Mouse (Mus musculus) cerebellum, adult (tissue): ENCODE results near the gene Tarm1.

Experiments
- ATAC-seq: cut with Nextera tagmentation; 2 replicates; pipeline ENCODE4 v1.9.2; 2017; ENCODE audit warnings: mild to moderate bottlenecking, moderate library complexity, mixed read lengths; ENCODE audit not compliant: insufficient number of reproducible peaks, low FRiP score, low TSS enrichment

Gene Tarm1

DNA sequence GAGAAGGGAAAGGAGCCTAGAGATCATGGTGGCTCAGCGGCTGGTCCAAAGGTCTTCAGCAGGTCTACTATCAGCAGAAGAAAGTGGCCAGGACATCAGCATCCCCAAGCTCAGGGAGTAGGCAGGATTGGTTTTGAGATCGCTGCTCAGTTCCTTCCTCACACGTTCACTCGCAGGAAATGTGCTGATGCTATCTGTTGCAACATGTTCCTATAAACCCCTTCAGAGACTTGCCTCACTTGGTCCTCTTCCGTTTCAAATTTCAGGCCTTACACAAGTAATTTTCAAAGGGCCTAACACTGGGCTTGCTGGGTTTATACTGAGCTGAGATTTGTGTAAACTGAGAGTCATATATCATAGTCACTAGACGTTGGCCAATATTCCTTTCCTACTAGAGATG lies at the start of gene Tarm1:
TSS of gene Tarm1 (minus strand) at position 186 of the 400 bp plus-strand sequence.
- no peak for ATAC-seq

DNA sequence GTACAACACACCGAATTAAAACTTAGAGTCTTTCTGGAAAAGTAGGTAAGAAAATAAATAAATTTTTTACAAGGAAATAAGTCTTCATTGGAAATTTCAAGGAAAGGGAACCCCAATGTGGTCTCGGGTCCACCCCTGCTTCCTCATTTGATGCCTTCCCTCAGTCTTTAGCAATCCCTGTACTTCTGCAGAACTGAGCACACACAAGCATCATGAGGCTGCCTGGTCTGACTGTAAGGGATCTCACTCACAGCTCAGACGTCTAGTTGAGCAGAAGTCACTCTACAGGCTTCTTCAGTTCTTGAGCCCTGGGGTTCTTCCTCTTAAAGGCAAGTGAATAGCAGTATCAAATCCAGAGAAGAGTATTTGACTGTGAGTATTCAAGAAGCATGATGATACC lies 3.5 kb upstream of the Tarm1 start:
- ATAC-seq: no peak

DNA sequence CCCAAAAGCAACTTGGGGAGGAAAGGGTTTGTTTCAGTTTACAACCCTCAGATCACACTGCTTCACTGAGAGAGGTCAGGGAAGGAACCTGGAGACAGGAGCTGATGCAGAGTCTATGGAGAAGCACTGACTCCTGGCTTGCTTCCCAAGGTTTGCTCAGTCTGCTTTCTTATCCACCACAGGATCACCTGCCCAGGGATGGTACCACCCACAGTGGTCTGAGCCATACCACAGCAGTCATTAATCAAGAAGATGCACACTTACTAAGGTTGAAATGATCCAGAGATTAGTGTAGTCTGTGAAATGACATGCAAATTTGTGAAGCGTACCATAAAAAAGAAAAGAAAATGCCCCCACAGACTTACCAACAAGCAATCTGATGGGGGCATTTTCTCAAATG lies 2.0 kb downstream of the Tarm1 start:
- no peak for ATAC-seq

DNA sequence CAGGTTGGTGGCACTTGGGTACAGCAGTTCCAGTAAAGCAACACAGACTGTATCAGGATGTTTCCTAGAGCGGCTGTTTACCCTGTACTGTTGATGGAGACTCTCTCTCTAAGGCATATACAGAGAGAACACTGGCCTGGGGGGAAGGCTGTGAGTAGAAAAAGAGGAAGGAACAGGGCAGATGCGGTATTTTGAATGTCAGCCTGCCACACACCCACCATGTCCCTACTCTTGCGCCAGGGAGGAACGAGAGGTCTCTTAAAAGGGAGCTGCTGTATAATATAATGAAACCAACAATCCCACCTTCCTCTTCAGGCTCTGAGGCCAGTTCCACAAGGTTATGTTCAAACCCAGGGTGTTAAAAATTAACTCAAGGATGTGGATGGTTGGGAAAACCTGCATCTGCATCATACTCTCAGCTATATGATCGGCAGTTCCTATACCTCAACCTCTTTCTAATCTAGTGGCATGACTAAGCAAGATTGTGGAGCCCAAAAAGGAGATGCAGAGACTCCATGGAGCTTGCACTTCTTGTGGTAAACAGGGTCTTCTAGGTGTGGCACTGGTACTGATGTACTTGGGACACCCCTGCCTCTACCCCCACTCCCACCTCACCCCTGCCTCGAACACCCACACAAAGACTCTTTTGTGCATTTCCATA lies 20.3 kb downstream of the Tarm1 start:
- no peak for ATAC-seq

DNA sequence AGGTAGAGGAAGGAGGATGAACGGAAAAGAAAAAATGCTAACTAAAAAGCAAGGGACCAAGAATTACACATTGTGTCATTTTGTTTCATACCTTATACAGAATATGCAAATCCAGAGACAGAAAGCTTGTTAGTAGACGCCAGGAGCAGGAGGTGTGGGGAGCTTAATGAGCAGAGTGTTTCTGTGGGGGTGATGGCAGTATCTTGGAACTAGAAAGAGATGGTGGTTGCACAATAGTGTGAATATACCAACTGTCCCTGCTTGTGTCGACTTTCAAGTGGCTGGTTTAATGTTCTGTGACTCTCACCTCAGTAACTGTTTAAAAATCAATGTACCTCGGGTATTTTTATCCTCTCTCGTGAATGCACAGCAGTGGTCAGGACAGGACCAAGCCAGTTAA lies 25.7 kb downstream of the Tarm1 start:
- no peak for ATAC-seq

DNA sequence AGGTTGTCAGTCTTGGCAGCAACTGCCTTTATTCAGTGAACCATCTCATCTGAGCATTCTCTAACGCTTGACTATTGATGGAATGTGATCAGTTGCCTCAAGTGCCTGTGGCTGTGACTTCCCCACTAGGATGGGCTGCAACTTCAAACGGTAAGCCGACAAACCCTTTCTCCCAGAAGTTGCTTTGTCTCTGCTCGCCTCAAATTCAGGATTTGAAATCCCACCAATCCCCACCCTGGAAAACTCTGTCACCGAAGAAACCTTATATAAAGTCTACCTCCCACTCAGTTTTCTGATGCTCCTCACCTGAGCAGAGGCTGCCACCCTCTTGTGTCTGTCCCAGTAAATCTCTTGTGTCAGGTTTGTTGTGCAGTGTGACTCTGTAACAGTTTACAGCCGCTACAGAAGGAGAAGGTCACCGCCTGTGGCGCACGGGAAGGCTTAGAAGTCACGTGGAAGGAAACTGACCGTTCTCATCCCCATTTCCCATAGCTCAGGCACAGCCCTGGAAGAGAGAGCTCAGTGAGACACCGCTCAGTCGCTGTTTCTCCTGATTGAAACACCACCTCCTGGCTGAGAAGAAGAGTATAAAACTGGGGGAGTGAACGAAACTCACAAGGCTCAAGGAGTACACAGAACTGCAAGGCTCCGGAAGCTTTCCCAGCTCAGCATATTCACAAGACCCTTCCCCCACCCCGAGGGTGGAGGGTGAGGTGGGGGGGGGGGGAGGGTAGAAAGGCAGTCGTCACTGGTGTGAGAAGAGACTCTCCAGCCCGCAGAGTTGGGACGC lies 27.9 kb downstream of the Tarm1 start:
- no peak for ATAC-seq

DNA sequence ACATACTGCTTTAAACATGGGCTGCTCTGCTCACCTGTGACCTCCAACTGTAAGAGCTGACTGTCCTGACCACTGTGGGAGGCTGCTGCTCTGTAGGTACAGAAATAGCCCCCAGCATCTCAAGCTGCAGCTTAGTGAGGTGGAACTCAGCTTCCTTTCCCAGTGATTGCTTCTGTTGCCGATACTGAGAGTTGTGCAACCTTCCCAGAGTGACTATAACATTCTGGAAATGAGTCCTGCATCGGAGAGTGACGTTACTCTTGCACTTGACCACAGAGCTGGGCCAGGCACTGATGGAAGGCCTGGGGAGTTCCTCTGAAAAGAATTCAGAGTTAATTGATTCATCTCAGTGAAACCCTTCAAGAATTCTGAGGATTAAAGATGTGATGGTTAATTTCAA lies 29.6 kb downstream of the Tarm1 start:
- no peak for ATAC-seq

DNA sequence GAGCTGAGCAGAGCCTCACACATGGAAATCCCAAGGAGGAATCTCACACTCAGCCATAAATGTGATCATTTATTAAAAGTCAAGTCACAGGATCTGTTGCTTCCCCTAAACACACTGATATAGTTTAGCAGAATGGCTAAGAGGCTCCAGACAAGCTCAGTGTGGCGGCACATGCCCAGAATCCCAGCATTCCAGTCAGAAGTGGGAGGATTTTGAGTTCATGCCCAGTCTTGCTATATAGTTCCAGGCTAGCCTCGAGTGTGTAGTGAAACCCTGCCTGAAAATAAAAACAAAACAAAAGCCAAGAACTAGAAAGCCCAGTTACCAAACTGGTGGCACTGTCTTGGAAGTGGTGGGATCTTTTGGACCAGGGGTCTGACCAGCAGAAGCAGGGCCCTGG lies 33.8 kb downstream of the Tarm1 start:
- no peak for ATAC-seq

DNA sequence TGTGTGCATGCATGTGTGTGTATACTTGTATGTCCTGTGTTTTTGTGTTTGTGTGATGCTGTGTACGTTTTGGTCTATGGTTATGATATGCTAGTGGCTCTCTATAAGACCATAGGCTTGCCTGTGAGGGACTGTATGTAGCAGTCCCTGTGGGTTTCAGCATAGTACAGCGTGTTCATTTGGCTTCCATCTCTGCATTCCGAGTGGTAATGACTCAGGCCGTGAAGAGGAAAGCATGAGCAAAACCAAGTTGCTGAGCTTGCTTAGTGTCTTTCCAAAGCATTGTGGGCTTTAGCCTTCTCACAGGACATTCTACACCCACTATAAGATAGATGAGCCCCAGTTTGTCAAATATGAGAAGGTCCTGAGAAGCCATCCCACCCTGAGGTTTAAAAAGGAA lies 39.1 kb downstream of the Tarm1 start:
- ATAC-seq: no peak

DNA sequence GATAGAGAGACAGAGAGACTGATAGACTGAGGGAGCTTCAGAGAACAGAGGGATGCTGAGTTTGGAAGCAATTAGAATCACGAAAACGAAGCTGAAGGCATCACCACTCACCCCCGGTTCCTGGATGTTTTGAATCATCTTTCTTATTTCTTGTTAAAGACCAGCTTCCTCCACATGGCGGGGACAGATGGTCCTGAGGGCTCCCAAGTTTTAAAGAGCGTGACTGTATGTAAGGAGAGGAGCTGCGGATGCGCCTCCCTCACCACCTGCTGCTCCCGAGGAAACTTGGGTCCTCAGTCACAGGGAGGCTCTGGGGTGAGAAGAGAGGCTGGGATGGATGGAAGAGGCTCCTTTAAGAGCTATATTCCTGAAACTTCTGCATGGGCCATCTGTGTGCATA lies 42.2 kb downstream of the Tarm1 start:
- ATAC-seq: no peak

DNA sequence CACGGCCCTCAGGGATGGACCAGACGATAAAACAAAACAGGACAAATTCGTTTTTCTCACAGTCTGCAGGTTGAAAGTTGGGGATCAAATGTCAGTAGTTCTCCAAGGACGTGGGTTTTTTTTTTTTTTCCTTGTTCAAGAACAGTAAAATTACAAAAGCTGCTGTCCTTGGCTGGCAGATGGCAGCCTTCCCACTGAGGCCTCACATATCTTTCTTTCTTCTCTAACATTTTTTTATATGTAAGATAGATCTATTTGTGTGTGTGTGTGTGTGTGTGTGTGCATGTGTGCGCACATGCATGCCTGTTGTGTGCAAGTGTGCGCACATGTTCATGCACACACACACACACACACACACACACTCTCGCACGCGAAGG lies 44.6 kb downstream of the Tarm1 start:
- no peak for ATAC-seq

DNA sequence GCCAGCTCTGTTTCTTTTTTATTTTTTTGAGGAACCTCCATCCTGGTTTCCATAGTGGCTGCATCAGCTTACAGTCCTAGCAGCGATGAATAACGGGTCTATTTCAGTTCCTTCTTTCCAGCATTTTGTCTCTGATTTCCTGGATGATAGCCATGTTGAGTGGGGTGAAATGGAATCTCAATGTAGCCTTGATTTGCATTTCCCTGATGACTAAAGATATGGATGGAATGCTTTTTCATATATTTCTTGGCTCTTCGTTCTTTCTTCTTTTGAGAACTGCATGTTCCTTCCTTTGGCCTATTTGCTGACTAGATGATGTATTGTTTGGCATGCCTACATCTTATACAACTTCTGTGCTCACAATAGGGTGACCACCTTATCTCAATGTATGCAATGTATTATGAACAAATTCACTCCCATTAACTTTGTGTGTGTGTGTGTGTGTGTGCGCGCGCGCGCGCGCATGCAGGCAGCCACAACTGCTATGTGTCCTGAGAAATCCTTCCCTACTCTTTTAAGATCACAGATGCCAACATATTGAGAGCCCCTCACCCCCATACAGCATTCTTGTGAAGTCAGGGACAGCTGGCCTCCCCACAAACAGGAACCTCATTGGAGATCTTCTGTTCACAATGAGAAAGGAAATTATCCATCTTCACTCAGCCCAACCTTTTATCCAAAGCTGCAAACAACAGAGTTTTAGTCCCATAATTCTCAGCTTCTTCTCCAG lies 45.1 kb downstream of the Tarm1 start:
- ATAC-seq: no peak

DNA sequence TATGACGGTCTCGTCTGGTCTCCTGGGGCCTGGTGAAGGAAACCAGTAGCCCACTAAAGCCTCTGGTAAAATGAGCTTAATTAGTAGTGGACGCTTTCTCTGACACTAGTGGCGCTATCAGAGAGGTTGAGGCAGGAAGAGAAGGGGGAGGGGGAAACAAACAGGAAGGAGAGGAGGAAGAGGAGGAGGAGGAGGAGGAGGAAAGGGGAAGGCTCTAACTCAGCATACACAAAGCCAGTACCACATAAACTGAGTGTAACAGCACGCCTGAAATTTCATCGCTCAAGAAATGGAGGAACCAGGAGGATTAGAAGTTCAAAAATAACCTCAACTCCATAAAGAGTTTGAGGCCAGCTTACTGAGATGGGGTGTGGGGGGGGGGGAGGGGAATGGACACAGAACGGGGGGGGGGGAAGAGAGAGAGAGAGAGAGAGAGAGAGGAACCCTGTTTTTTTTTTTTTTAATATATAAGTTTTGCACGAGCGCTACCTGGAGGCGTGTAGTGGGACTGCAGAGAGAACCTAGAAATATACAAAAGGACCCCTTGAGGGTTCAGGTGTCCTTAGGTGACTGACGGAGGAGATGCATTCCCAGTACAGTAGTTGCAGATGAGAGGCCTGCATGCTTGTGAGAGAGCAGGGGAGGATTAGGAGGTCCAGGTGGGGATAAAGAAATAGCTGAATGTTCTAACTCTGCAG lies 48.8 kb downstream of the Tarm1 start:
- no peak for ATAC-seq

DNA sequence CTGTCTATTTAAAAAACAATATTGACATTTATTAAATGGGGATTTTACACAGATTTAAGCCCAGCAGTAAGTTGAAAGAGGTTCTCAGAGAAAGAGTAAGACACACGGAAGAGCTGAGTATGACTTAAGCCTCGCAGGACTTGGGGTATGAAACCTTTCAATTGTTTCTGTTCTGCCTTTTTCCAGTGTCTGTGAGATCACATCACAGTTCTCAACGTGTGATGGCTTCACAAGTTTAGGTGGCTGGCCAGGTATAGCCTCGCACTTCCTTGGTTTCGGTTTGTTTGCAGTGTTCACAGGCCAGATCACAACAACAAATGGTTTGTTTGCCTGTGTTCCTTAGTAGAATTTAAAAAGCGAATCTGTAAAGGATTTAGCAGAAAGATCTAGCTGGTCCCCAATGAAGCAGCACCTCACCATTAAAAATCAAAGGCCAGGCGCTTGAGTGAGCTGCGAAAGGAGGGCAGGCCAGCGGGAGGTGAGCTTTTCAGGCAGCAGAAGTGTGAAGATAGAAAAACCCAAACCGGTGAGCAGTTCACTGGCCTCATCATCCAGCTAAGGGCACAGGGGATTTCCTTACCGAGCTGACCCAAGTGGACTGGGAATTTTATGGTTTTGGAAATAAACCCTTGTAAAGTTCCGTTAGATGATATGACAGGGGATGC lies 49.5 kb downstream of the Tarm1 start:
- no peak for ATAC-seq

DNA sequence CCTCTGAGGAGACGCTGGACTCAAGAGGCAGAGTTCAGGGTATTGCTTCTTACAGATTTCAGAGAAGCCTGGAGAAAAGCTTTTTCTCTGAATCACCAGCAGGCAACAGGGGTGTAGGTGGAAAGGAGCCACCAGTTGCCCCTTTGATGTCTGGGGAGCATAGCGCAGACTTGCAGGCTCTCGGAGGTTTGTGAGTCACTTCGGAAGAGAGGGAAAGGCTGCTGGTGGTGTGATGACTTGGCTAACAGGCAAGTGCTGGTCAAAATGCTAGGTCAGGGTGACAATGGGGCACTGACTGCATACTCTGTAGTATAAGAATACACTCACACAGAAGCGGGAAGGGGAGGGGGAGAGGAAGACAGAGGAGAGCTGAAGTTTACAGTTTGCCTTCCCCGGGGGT lies 51.3 kb downstream of the Tarm1 start:
- no peak for ATAC-seq

DNA sequence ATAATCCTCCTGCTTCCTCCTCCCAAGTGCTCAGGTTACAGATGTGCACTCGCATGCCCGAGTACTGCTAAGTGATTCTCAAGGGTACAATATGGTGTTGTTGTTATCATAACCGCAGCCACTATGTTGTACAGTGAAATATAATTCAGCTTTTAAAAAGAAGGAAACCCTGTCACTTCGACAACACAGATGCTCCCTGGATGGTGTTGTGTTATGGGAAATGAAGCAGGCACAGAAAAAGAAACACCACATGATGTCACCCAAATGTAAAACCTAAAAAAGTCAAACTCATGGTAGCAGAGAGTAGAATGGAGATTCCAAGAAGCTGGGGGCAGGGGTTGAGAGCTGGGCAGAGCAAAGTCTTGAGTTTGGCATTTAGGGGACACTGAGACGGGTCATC lies 51.8 kb downstream of the Tarm1 start:
- ATAC-seq: no peak

DNA sequence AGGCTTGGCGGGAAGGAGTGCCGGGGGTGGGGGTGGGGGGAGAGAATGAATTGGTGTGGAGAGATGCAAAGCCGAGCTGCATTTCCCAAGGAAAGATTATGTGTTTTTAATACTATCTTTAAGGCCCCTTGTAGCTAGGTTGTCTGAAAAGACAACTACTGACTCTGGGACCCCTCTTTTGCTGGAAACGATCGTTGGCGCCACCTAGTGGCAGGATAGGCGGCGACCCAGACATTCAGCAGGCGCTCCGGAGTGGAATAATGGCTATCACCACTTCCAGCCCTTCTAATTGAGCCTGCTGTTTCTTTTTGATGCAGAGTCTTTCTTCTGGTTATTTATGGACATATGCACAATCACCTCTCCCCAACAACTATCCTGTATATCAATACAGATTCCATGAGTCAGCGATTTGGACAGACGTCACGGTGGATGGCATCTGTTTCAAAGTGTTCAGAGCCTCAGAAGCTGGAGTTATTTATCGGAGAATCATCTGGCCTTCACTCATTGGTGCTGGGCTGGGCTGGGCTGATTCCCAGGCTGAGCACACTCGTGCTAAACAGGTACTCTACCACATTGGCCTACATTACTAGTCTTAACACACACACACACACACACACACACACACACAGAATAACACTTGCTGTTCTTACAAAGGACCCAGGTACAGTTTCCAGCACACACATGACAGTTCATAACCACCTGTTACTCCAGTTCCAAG lies 53.5 kb downstream of the Tarm1 start:
- no peak for ATAC-seq

DNA sequence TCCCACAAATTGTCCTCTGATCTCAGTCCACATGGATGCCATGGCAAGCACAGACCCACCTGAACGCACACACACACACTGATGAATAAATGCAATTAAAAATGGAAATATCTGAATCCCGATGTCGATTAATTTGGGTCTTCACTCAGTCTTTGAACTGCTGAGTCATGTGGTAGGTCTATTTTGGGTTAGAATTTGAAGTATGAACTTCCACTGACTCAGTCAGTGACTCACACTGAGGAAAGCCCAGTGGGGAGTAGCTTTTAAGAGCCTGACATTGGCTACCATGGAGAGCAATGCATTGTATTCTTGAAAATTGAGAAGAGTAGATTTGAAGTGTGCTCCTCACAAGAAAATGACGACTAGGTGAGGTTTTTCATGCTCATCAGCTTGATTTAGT lies 55.4 kb downstream of the Tarm1 start:
- ATAC-seq: no peak

DNA sequence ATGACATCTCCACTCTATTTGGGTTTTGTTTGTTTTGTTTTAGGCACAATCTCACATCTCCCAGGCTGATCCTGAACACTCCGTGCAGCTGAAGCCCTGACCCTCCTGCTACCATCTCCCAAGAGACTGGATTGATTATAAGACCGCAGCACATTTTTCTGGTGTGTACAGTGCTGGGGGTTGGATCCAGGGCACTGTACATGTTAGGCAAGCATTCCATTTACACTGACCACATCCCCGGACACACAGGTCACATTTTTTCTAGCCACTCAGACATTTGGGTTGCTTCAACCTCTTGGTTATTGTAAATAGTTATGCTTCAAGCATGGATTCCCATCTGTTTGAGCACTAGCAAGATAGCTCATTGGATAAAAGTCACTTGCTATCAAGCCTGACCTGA lies 55.8 kb downstream of the Tarm1 start:
- no peak for ATAC-seq

DNA sequence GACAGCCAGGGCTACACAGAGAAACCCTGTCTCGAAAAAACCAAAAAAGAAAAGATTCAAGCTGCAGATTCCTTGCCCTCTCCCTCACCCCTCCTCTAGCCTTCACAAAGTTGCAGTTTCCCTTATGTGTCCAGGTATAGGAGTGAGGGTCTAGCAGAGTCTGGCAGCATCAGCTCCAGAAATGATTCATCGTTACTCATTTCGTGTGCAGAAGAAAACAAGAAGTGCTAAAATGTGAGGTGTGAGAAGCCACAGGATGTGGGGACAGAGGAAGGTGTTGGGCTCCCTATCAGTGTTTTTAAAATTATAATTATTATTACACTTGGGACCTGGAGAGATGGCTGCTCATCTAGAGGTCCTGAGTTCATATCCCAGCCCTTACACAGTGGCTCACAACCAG lies 57.7 kb downstream of the Tarm1 start:
- no peak for ATAC-seq
